Mouse (Mus musculus) hindbrain, embryonic 13.5 days (tissue): ENCODE results near the gene Adh1. TPM values are rescaled to one million over a fixed set of nuclear protein-coding genes. Genes with fewer than 3 reads are reported as not detected.

Source experiments
- ATAC-seq: fragments of 200-750 bp; cut with Nextera tagmentation; 2 replicates; pipeline ENCODE4 v1.8.0; 2017; ENCODE audit warnings: moderate TSS enrichment; ENCODE audit not compliant: low FRiP score
- H3K27ac ChIP-seq: fragments of 300-500 bp; sonication (generic); 2 replicates; pipeline ENCODE4 v1.5.1; 2015; ENCODE audit warnings: inconsistent platforms, mild to moderate bottlenecking, moderate library complexity
- H3K27me3 ChIP-seq: fragments of 300-500 bp; sonication (generic); 2 replicates; pipeline ENCODE4 v1.6.1; 2015; ENCODE audit warnings: mild to moderate bottlenecking, inconsistent platforms
- H3K36me3 ChIP-seq: fragments of 300-500 bp; sonication (generic); 2 replicates; pipeline ENCODE4 v1.6.1; 2015; ENCODE audit warnings: mild to moderate bottlenecking, inconsistent platforms
- H3K4me1 ChIP-seq: fragments of 300-500 bp; sonication (generic); replicated peaks from 2 replicates; pipeline ENCODE4 v1.6.1; 2015; ENCODE audit warnings: inconsistent platforms
- H3K4me2 ChIP-seq: fragments of 300-500 bp; sonication (generic); 2 replicates; pipeline ENCODE4 v1.6.1; 2015; ENCODE audit warnings: inconsistent platforms, mild to moderate bottlenecking, moderate library complexity
- H3K4me3 ChIP-seq: fragments of 300-500 bp; sonication (generic); 2 replicates; pipeline ENCODE4 v1.5.1; 2015; ENCODE audit warnings: mild to moderate bottlenecking, inconsistent platforms
- H3K9ac ChIP-seq: fragments of 300-500 bp; sonication (generic); 2 replicates; pipeline ENCODE4 v1.6.1; 2015; ENCODE audit warnings: mild to moderate bottlenecking, inconsistent platforms
- H3K9me3 ChIP-seq: fragments of 300-500 bp; sonication (generic); 2 replicates; pipeline ENCODE4 v1.6.1; 2016; ENCODE audit warnings: inconsistent platforms
- WGBS: fragments of 180-500 bp; shearing (Covaris S2); methylation state at CpG from one replicate; pipeline ENCODE4 v1.1.7; 2015; 5-methylcytosine and 5-hydroxymethylcytosine counted together
- polyA plus RNA-seq: library from polyadenylated mRNA; unstranded; fragments of >200 nt; fragmentation: Nextera tagmentation; extraction: Ambion mirVana; gene quantifications from 2 replicates; pipeline ENCODE4 v1.2.1, GENCODE M21; 2015

The Adh1 gene
- polyA plus RNA-seq, 1 experiment from 2014 or later, result 1.4 TPM

GRCm38 (mm10) chr3:138227082-138227481 is 33.7 kb upstream of the Adh1 start:
- 92% methylated on average over 2 of the region's 2 CpGs for WGBS
- no peaks in the 10 kb centered on the region for H3K27me3 ChIP-seq
- no peak for ATAC-seq

GRCm38 (mm10) chr3:138227782-138228181 is 33.0 kb upstream of the Adh1 start:
- Histone ChIP-seq H3K27me3 (no peaks in the 10 kb centered on the region), H3K4me1 (no peaks in the 10 kb centered on the region), H3K9me3 (no peaks in the 10 kb centered on the region), H3K4me2 (no peak overlapping the region), H3K9ac (no peak overlapping the region), H3K27ac (no peak overlapping the region), H3K36me3 (no peaks in the 10 kb centered on the region), H3K4me3 (no peak overlapping the region)
- ATAC-seq, result no peak
- WGBS, result 97% methylated on average over 8 of the region's 8 CpGs

More at GRCm38 (mm10) chr3:138227082-138227481, 33.7 kb upstream of the Adh1 start:
- Histone ChIP-seq H3K27ac (no peak overlapping the region), H3K9ac (no peak overlapping the region), H3K36me3 (no peaks in the 10 kb centered on the region), H3K4me2 (no peak overlapping the region), H3K4me1 (no peaks in the 10 kb centered on the region), H3K9me3 (no peaks in the 10 kb centered on the region), H3K4me3 (no peak overlapping the region)

- Histone ChIP-seq H3K4me2 (no peak overlapping the region), H3K9me3 (no peaks in the 10 kb centered on the region), H3K36me3 (no peaks in the 10 kb centered on the region), H3K4me3 (no peak overlapping the region), H3K27ac (no peak overlapping the region), H3K9ac (no peak overlapping the region), H3K4me1 (no peaks in the 10 kb centered on the region), H3K27me3 (no peaks in the 10 kb centered on the region)
- WGBS, result 81% methylated on average over 1 of the region's 1 CpGs
- no peak for ATAC-seq
Measured at GRCm38 (mm10) chr3:138229448-138229847, 31.3 kb upstream of the Adh1 start.

DNA sequence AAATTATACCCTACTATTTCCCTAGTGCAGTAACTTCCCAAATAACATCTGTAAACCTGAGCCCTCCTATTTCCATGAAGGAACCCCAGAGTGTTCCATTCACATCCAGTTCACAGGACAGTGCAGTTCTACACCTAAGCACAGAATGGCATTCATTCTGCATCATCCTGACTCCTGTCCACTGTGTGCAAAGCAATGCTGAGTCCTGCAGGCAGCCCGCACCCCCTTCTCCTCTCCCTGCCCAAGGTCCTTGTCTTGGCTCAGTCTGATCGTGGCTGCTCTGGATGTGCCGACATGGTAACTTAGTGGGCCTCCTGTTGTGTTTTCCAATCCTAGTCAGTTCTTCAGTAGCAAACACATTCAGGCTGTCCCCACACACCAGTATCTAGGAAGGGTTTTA is 30.5 kb upstream of the Adh1 start:
- no peaks in the 10 kb centered on the region for H3K4me1 ChIP-seq
- WGBS, result 68% methylated on average over 3 of the region's 3 CpGs
- H3K27me3 ChIP-seq, result no peaks in the 10 kb centered on the region
- H3K27ac ChIP-seq, result no peak overlapping the region
- H3K4me2 ChIP-seq, result no peak overlapping the region
- H3K9ac ChIP-seq, result no peak overlapping the region
- no peak overlapping the region for H3K4me3 ChIP-seq
- no peaks in the 10 kb centered on the region for H3K9me3 ChIP-seq
- ATAC-seq, result no peak
- no peaks in the 10 kb centered on the region for H3K36me3 ChIP-seq

- Histone ChIP-seq H3K4me2 (no peak overlapping the region), H3K27ac (no peak overlapping the region), H3K36me3 (no peaks in the 10 kb centered on the region), H3K4me1 (no peaks in the 10 kb centered on the region), H3K4me3 (no peak overlapping the region), H3K9me3 (no peaks in the 10 kb centered on the region), H3K9ac (no peak overlapping the region), H3K27me3 (no peaks in the 10 kb centered on the region)
- 90% methylated on average over 2 of the region's 2 CpGs for WGBS
- ATAC-seq, result no peak
Measured at GRCm38 (mm10) chr3:138231531-138231930, 29.3 kb upstream of the Adh1 start.

GRCm38 (mm10) chr3:138236546-138237163 is 24.1 kb upstream of the Adh1 start:
- H3K27me3 ChIP-seq, result no peaks in the 10 kb centered on the region
- H3K9ac ChIP-seq, result no peak overlapping the region
- 78% methylated on average over 11 of the region's 11 CpGs for WGBS
- H3K36me3 ChIP-seq, result no peaks in the 10 kb centered on the region
- no peak overlapping the region for H3K27ac ChIP-seq
- H3K9me3 ChIP-seq, result no peaks in the 10 kb centered on the region
- H3K4me1 ChIP-seq, result no peaks in the 10 kb centered on the region; the same call in 1 of the 2 replicates
- H3K4me2 ChIP-seq, result no peak overlapping the region
- ATAC-seq, result no peak
- H3K4me3 ChIP-seq, result no peak overlapping the region

DNA sequence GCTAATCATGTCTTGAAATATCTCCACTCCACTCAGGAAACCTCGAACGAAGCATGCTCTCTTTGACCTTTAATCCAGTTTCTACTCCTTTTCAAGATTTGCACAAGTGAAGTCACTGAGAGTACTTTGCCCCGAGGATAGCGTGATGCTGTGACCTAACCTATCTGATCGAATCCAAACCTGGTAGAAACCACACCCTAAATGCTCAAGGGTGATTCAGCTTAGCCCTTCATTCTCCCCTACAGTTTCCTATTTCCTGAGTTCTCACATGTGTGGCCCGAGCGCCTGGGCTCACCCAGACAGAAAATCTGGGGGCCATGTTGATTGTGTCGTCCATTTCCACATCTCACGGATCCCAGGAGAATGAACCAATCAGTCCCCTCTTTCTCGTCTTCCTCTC is 22.7 kb upstream of the Adh1 start:
- Histone ChIP-seq H3K27ac (no peak overlapping the region), H3K4me3 (no peak overlapping the region), H3K27me3 (no peaks in the 10 kb centered on the region), H3K36me3 (no peaks in the 10 kb centered on the region), H3K9ac (no peak overlapping the region), H3K4me1 (no peaks in the 10 kb centered on the region; the same call in 1 of the 2 replicates), H3K4me2 (no peak overlapping the region), H3K9me3 (no peaks in the 10 kb centered on the region)
- ATAC-seq, result no peak
- 90% methylated on average over 10 of the region's 10 CpGs for WGBS

DNA sequence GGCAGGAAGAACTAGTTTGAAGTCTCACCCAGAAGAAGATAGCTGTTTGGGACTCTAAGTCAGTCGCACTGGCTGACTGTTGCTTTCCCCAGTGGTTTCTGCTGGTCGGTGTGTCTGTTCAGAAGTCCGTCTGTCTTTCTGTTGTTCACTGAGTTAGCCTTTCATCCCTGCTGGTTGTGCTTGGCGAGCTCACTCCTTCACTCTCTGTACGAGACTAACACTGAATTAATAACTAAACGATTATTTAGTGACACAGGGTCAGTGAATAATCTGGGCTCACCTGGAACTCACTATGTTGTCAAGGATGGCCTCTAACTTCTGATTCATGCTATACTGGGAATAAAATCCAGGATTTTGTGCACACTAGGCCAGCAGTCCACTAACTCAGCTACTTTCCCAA is 21.3 kb upstream of the Adh1 start:
- H3K36me3 ChIP-seq, result no peaks in the 10 kb centered on the region
- no peak overlapping the region for H3K27ac ChIP-seq
- H3K4me2 ChIP-seq, result no peak overlapping the region
- no peak for ATAC-seq
- WGBS, result 90% methylated on average over 6 of the region's 6 CpGs
- H3K9me3 ChIP-seq, result no peaks in the 10 kb centered on the region
- H3K9ac ChIP-seq, result no peak overlapping the region
- no peaks in the 10 kb centered on the region for H3K27me3 ChIP-seq
- H3K4me3 ChIP-seq, result no peak overlapping the region
- no peaks in the 10 kb centered on the region; the same call in 1 of the 2 replicates for H3K4me1 ChIP-seq

DNA sequence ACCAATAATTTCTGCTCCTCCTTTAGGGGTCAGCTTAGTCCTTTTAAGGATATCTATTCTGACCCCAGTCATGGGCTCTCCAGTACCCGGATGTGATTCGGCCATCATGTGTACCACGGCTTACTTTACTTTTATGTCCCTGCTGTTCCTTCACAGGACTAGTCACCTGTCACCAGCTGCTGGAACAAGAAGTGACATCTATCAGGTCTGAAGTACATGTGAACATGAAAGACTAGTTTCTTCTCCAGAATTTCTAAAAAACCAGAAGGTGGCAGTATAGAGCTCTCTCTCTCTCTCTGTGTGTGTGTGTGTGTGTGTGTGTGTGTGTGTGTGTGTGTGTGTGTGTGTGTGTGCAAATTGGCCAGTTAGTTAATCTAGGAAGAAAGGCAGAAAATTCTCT is 20.4 kb upstream of the Adh1 start:
- ATAC-seq, result no peak
- Histone ChIP-seq H3K36me3 (no peaks in the 10 kb centered on the region), H3K27me3 (no peaks in the 10 kb centered on the region), H3K9ac (no peak overlapping the region), H3K4me2 (no peak overlapping the region), H3K9me3 (no peaks in the 10 kb centered on the region), H3K4me1 (no peaks in the 10 kb centered on the region; the same call in 1 of the 2 replicates), H3K4me3 (no peak overlapping the region), H3K27ac (no peak overlapping the region)
- 94% methylated on average over 3 of the region's 3 CpGs for WGBS

- Histone ChIP-seq H3K4me3 (no peak overlapping the region), H3K27ac (no peak overlapping the region), H3K27me3 (no peaks in the 10 kb centered on the region), H3K4me1 (no peaks in the 10 kb centered on the region; the same call in 1 of the 2 replicates), H3K9me3 (no peaks in the 10 kb centered on the region), H3K36me3 (no peaks in the 10 kb centered on the region), H3K4me2 (no peak overlapping the region), H3K9ac (no peak overlapping the region)
- ATAC-seq, result no peak
- 87% methylated on average over 5 of the region's 5 CpGs for WGBS
Measured at GRCm38 (mm10) chr3:138240942-138241341, 19.8 kb upstream of the Adh1 start.

DNA sequence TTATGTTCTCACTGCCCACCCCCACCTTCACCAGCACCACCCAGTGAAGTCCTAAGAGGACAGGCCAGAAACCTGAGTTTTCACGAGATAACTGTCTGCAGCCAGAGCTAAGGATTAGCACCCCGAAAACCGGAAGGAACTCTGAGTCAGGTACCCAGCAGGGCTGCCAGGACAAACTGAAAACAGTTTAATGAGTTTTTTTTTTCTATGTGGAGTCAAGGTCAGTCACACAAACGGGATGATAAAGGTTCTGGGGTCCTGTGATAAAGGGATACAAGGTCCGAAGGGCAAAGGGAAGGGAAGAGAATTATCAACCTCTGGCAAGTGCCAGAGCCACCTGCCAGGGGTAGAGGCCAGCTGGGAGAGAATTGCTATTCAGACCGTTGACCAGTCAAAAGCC is 19.4 kb upstream of the Adh1 start:
- Histone ChIP-seq H3K4me1 (no peaks in the 10 kb centered on the region; the same call in 1 of the 2 replicates), H3K27me3 (no peaks in the 10 kb centered on the region), H3K27ac (no peak overlapping the region), H3K4me3 (no peak overlapping the region), H3K36me3 (no peaks in the 10 kb centered on the region), H3K4me2 (no peak overlapping the region), H3K9me3 (no peaks in the 10 kb centered on the region), H3K9ac (no peak overlapping the region)
- ATAC-seq, result no peak
- 75% methylated on average over 6 of the region's 6 CpGs for WGBS

GRCm38 (mm10) chr3:138242021-138242726 is 18.6 kb upstream of the Adh1 start:
- H3K27ac ChIP-seq, result peak overlapping the region; percentile 26; the same call in 1 of the 2 replicates
- no peak overlapping the region for H3K9ac ChIP-seq
- H3K27me3 ChIP-seq, result no peaks in the 10 kb centered on the region
- H3K36me3 ChIP-seq, result no peaks in the 10 kb centered on the region
- no peak overlapping the region for H3K4me2 ChIP-seq
- ATAC-seq, result peak; percentile 65
- no peaks in the 10 kb centered on the region for H3K9me3 ChIP-seq
- no peaks in the 10 kb centered on the region; the same call in 1 of the 2 replicates for H3K4me1 ChIP-seq
- no peak overlapping the region for H3K4me3 ChIP-seq
- WGBS, result 65% methylated on average over 14 of the region's 14 CpGs

DNA sequence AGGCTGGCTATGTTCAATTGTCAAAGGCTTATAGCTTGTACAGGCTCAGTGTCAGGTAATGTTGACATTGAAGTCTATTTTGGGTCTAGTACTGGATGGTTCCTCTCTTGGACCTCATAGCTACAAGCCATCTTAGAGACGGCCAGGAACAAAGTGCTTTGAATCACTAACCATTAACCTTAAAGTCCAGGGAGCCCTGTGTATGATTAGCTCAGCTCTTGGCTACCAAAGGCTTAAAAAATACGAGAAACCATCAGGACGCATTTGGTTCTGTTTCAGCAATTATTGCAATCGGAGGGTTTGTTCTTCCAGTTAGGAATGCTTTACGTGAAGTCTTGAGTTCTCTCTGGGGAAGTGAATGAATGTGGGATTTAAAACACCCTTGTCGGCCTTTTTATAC is 17.9 kb upstream of the Adh1 start:
- Histone ChIP-seq H3K4me3 (no peak overlapping the region), H3K4me1 (no peaks in the 10 kb centered on the region; the same call in 1 of the 2 replicates), H3K9ac (no peak overlapping the region), H3K27me3 (no peaks in the 10 kb centered on the region), H3K36me3 (no peaks in the 10 kb centered on the region), H3K4me2 (no peak overlapping the region), H3K27ac (no peak overlapping the region), H3K9me3 (no peaks in the 10 kb centered on the region)
- 86% methylated on average over 6 of the region's 6 CpGs for WGBS
- ATAC-seq, result no peak
